Mouse (Mus musculus) small intestine, adult 2 months (tissue): Measurements from ENCODE around the gene Gnat2. TPM values are rescaled to one million over a fixed set of nuclear protein-coding genes. Genes with fewer than 3 reads are reported as not detected.

Source experiments
- H3K27ac ChIP-seq: fragments of 200-500 bp; 2 replicates; pipeline ENCODE4 v1.5.1; 2012; ENCODE audit warnings: low read depth, low read length, control low read depth, inconsistent platforms; ENCODE audit not compliant: insufficient read depth
- H3K27me3 ChIP-seq: fragments of 200-500 bp; 2 replicates; pipeline ENCODE4 v1.6.1; 2012; ENCODE audit warnings: mild to moderate bottlenecking, moderate library complexity, low read length, inconsistent platforms; ENCODE audit not compliant: control insufficient read depth, insufficient read depth
- H3K36me3 ChIP-seq: fragments of 200-500 bp; 2 replicates; pipeline ENCODE4 v1.6.1; 2012; ENCODE audit warnings: mild to moderate bottlenecking, low read length, control low read depth, inconsistent platforms; ENCODE audit not compliant: control insufficient read depth, insufficient read depth
- H3K4me1 ChIP-seq: fragments of 200-500 bp; 2 replicates; pipeline ENCODE4 v1.6.1; 2012; ENCODE audit warnings: low read length, inconsistent platforms, mixed read lengths; ENCODE audit not compliant: control insufficient read depth, insufficient read depth, insufficient read length
- H3K4me3 ChIP-seq: fragments of 200-500 bp; 2 replicates; pipeline ENCODE4 v1.5.1; 2012; ENCODE audit warnings: low read depth, mild to moderate bottlenecking, control low read depth, inconsistent platforms, low read length, moderate library complexity
- CTCF ChIP-seq: fragments of 200-500 bp; IDR thresholded peaks from 2 replicates; pipeline ENCODE4 v1.5.1; 2012; ENCODE audit warnings: low read depth, mild to moderate bottlenecking, control low read depth, inconsistent platforms, low read length, moderate library complexity, mixed read lengths; ENCODE audit not compliant: insufficient replicate concordance, insufficient read length; ENCODE audit errors: extremely low read depth
- POLR2A ChIP-seq: fragments of 200-500 bp; IDR thresholded peaks from 2 replicates; pipeline ENCODE4 v1.6.1; 2012; ENCODE audit warnings: low read depth, mild to moderate bottlenecking, control low read depth, inconsistent platforms, low read length, moderate library complexity
- WGBS: fragments of 180-500 bp; shearing (Covaris S2); methylation state at CpG from one replicate; pipeline ENCODE4 v1.1.7; 2018; 5-methylcytosine and 5-hydroxymethylcytosine counted together
- polyA plus RNA-seq: library from polyadenylated mRNA; depleted of rRNA; stranded (reverse); fragments of >200 nt; gene quantifications from 2 replicates; pipeline ENCODE4 v1.2.3, GENCODE M21; 2012; rRNA removed

Gnat2 gene
- polyA plus RNA-seq: 0.86 and 0.91 TPM in 2 replicates

DNA sequence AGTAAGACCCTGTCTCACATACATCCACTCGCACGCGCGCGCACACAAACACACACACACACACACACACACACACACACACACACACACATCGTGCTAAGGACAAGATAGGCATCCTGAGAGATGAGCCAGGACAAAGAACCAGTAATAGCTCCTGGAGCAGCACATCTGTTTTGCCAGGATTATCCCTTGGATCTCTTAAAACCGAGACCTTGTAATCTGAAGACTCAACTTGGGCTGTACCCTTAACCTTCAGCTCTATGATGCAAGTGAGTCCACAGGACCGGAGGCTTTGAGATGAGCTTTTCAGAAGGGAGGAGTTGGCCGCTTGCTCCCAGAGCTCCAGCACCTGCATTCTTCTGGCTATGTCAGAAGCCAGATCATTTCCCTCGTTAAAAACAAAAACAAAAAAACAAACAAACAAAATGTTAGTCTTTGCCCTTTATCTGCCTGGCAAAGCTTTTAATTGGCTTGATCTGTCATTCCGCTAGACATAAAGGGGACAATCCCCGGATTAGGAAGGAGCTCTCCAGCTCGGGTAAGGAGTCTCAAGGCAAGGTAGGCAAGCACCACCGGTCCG, at the start of gene Gnat2:
TSS of gene Gnat2 (plus strand) at position 254 of the 580 bp plus-strand sequence.
- Histone ChIP-seq H3K27ac (no peak within 1 kb of the TSS), H3K36me3 (no peaks in the 10 kb centered on the region), H3K4me3 (no peak within 1 kb of the TSS), H3K4me1 (no peaks in the 10 kb centered on the region), H3K27me3 (no peaks in the 10 kb centered on the region)
- no peak for TF ChIP-seq CTCF
- TF ChIP-seq POLR2A: no peak
- WGBS: 85% methylated on average over 15 of the region's 15 CpGs

DNA sequence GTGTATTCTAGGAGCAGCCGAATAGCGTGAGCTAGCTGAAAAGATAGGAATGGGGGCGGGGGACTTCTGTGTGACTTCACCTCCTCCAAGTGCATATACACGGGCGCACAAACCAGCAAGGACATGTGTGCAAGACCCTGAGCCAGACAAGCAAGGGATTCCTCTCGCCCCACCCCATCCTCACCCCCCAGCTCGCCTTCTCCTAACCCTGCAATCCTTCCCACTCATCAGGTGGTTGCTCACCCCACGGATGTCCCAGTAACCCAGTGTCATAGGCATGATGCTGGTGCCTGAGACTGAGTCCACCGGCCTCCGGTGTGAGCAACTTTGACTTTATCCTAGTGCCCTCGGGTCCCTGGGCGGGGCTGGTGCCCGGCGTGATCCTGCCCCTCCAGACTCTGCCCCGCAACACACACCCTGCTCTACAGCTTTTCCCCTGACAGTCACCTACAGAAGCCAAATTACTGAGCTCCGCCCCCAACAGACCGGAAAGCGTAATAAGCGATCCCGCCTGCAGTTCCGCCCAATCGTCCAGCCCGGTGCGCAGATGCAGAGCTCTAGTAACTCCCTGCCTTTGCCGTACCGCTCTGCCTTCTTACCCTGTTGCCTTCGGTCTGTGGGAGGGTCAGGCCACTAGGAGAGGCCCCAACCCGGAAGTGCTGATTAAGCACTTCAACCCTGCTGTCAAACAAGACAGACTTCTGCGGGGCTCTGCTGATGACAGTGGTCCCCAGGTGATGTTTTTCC, 48.0 kb upstream of the Gnat2 start, which contains the start of gene Gstm4:
TSS of gene Gstm4 (minus strand) at position 501 of the 747 bp plus-strand sequence.
- peaks cover 16% of the 10 kb centered on the region for H3K4me1 ChIP-seq
- peak within 1 kb of the TSS; percentile 60 for H3K4me3 ChIP-seq
- H3K36me3 ChIP-seq: no peaks in the 10 kb centered on the region
- 3% methylated on average over 29 of the region's 29 CpGs for WGBS
- TF ChIP-seq POLR2A (peak; percentile 75), CTCF (no peak)
- no peaks in the 10 kb centered on the region for H3K27me3 ChIP-seq
- peak within 1 kb of the TSS; percentile 56 for H3K27ac ChIP-seq

DNA sequence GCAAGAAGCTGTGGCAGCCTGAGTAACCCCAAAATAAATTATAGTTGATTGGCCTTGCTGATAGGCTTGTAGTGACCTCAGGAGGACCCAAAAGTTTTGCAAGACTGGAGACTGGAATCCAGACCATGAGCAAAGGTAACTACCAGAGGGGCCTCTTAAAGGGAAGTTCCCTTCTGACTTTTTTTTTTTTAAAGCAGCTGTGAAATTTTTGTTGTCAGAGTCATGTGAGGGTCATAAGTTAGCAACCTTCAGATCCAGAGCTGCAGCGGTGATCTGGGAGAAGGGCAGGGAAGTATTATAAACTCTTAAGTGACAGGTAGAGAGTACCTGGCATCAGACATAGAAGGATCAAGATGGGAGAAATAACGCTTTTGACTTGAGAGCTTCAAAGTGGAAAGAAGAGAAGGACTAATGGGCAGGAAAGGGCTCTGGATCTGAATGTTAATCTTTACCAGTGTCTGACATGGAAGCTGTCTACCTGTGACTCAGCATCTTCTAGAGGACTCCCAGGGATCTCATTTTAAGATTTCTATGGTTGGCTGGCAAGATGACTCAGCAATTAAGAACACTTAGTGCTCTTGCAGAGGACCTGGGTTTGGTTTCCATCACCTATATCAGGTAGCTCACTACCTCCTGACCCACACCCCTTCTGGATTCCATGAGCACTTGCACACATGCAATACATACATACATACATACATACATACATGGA, 45.5 kb upstream of the Gnat2 start:
- H3K4me3 ChIP-seq: no peak overlapping the region

DNA sequence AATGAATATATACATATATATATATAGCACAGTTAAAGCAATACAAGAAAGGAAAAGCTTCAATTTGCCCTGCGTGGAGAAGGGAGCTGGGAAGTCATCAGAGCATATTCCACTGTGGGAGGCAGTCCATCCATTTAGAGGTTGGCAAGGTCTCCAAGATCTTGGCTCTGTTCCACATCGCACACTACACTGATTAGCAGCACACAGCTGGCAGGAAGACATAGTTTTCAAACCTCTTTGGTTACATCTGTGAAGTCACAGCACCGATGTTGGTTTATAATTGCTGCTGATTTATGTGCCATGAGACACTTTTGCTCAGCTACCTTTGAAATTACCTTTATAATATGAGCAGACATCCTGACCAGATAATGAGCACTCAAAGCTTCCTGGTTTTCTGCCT, 44.3 kb upstream of the Gnat2 start:
- Histone ChIP-seq H3K36me3 (no peaks in the 10 kb centered on the region), H3K27ac (no peak overlapping the region), H3K4me1 (peaks cover 6% of the 10 kb centered on the region), H3K4me3 (no peak overlapping the region), H3K27me3 (no peaks in the 10 kb centered on the region)
- WGBS: 14% methylated on average over 3 of the region's 3 CpGs
- TF ChIP-seq CTCF (no peak), POLR2A (no peak)

More for the DNA sequence above, 45.5 kb upstream of the Gnat2 start:
- no peak for TF ChIP-seq CTCF
- TF ChIP-seq POLR2A: no peak
- Histone ChIP-seq H3K27me3 (no peaks in the 10 kb centered on the region), H3K27ac (no peak overlapping the region), H3K4me1 (peaks cover 6% of the 10 kb centered on the region), H3K36me3 (no peaks in the 10 kb centered on the region)
- 82% methylated on average over 2 of the region's 2 CpGs for WGBS

DNA sequence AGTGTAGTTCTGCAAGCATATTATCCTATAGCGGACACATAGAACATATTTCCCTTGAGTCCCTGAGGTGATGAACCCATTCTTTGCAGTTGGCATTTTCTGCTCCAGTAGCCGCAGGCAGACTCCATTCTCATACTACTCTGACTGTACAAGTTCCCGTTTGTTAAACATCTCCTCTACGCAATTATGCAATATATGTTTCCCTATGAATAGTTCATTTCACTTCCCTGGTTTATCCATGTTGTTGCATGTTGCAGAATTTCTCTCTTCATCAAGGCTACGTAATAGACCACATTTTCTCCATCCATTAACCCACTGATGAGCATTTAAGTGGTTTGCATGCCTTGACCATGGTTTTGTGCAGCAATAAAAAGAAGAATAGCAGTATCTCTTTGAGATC, 42.1 kb upstream of the Gnat2 start:
- no peaks in the 10 kb centered on the region for H3K4me1 ChIP-seq
- no peaks in the 10 kb centered on the region for H3K27me3 ChIP-seq
- WGBS: 92% methylated on average over 5 of the region's 5 CpGs
- no peaks in the 10 kb centered on the region for H3K36me3 ChIP-seq
- no peak overlapping the region for H3K4me3 ChIP-seq
- H3K27ac ChIP-seq: no peak overlapping the region
- TF ChIP-seq CTCF: no peak
- TF ChIP-seq POLR2A: no peak

GRCm38 (mm10) chr3:108061420-108061819, 31.2 kb upstream of the Gnat2 start:
- WGBS: 4% methylated on average over 7 of the region's 7 CpGs
- Histone ChIP-seq H3K27ac (no peak overlapping the region), H3K4me1 (peaks cover 11% of the 10 kb centered on the region), H3K36me3 (no peaks in the 10 kb centered on the region), H3K27me3 (no peaks in the 10 kb centered on the region), H3K4me3 (no peak overlapping the region)
- TF ChIP-seq POLR2A (no peak), CTCF (peak; percentile 47; the same call in 1 of the 2 replicates)

DNA sequence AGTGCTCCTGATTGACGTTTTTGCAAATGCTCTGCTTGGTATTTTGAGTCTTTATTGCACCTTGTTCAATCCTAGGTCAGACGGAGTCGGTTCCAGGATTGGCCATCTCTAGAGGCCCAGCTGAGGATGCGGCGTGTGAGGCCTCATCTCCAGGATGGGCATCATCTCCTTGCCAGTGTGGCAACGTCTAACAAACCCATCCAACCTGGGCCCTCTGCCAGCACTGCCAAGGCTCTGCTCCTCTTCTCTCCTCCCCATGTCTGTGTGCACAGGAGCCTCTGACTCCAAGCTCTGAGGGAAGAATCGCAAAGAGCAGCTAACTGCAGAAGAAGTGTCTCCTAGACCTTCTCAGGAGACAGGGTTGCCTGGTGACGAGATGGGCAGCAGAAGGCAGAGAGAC, 29.9 kb upstream of the Gnat2 start:
- H3K36me3 ChIP-seq: no peaks in the 10 kb centered on the region
- TF ChIP-seq POLR2A (no peak), CTCF (no peak)
- WGBS: 80% methylated on average over 8 of the region's 8 CpGs
- peaks cover 12% of the 10 kb centered on the region for H3K4me1 ChIP-seq
- no peak overlapping the region for H3K4me3 ChIP-seq
- no peaks in the 10 kb centered on the region for H3K27me3 ChIP-seq
- H3K27ac ChIP-seq: no peak overlapping the region
